Mouse (Mus musculus): Measurements from ENCODE around the gene Rft1.

DNA sequence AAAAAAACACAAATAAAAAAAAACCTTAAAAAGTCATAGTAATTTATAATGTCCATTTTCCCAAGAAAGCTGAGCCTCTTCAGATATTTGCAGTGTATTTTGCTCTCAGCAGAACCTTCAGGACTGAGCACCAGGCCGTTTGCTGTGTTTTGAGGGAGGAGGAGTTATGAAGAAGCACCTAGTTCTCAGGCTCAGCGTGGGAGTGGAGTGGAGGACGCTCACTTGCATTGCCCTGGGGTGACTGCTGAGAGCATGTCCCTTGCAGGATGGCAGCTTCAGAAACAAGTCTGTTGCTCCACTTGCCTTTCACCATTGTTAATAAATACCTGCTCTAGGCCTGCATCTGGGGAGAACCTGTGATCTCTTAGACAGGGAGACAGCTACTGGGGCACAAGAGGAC lies 81.7 kb downstream of the Rft1 start:
- TF ChIP-seq CTCF (IDR thresholded peaks at IDR 0.05; ENCODE audit: borderline replicate concordance, insufficient read depth, low read length) (no peak), POLR2A (IDR thresholded peaks at IDR 0.05; ENCODE audit: low read depth, low read length) (no peak)

All from embryonic fibroblast, embryonic 13.5 days (primary cell).